Comparison of ENCODE assay signal across 14 mouse cellular contexts in genomic region chr5:53162436-53162835, GRCm38 (mm10). TPM values are rescaled to one million over a fixed set of nuclear protein-coding genes. Genes with fewer than 3 reads are reported as not detected.
DNase-seq lines count a peak whose midpoint lies in the region; ATAC-seq and TF ChIP-seq lines count a peak whose summit lies in the region.
"Had no signal": no experiment of that assay in that cellular context is flagged by ENCODE, and none has a peak within 500 bp of the region (broad histone marks: within the 10 kb centered on the region; RNA-seq: fewer than 3 reads in every experiment).

No protein-coding gene starts in this region.

- no peaks in the 10 kb centered on the region for H3K4me1 ChIP-seq in forebrain, postnatal 0 days (ENCODE audit: insufficient read depth)
- no peaks in the 10 kb centered on the region for H3K4me1 ChIP-seq in limb, embryonic 10.5 days
- H3K4me1 ChIP-seq: embryonic facial prominence, embryonic 10.5 days; heart, embryonic 15.5 days; hindbrain, embryonic 12.5 days had no signal

- WGBS in forebrain, postnatal 0 days = 69% methylated on average over 8 of the region's 8 CpGs
- whole genome bisulfite sequencing in limb, embryonic 10.5 days = 90% methylated on average over 8 of the region's 8 CpGs

- TF ChIP-seq CTCF in forebrain, postnatal 0 days (IDR thresholded peaks at IDR 0.05; ENCODE audit: low read depth) = no peak

- peak; percentile 67 to 79 for DNase-seq in layer of hippocampus, adult 18-20 months (ENCODE audit: low spot score in 2 of 2)
- no peak for DNase-seq in layer of hippocampus, postnatal 25 days (ENCODE audit: extremely low spot score in 1 of 2, low spot score in 1 of 2)
- peak; percentile 70 for DNase-seq in cerebellum, adult 9-10 months
- no peak for DNase-seq in forebrain, postnatal 0 days
- DNase-seq in left cerebral cortex, postnatal 4 days = peak; percentile 53
- DNase-seq in embryo, embryonic 9.5 days (ENCODE audit: extremely low spot score) = no peak
- DNase-seq in limb, embryonic 10.5 days (ENCODE audit: low spot score) = no peak
- DNase-seq in adrenal gland, adult 2 months = no peak
- DNase-seq: kidney, postnatal 4 days had no signal

- intact Hi-C loops in left cerebral cortex, postnatal 4 days (cut with DNase I) = no loop called here

- H3K9ac ChIP-seq in forebrain, postnatal 0 days = no peak overlapping the region
- H3K9ac ChIP-seq: heart, embryonic 15.5 days; hindbrain, embryonic 12.5 days had no signal

- no peak overlapping the region for H3K27ac ChIP-seq in forebrain, postnatal 0 days (ENCODE audit: low read depth, low read length)
- H3K27ac ChIP-seq in limb, embryonic 10.5 days = no peak overlapping the region
- H3K27ac ChIP-seq: embryonic facial prominence, embryonic 10.5 days; heart, embryonic 15.5 days; hindbrain, embryonic 12.5 days had no signal

- no peaks in the 10 kb centered on the region for H3K27me3 ChIP-seq in forebrain, postnatal 0 days (ENCODE audit: insufficient read depth, low read length)
- no peaks in the 10 kb centered on the region for H3K27me3 ChIP-seq in limb, embryonic 10.5 days (ENCODE audit: low read depth, poor library complexity, severe bottlenecking)
- H3K27me3 ChIP-seq: heart, embryonic 15.5 days; hindbrain, embryonic 12.5 days had no signal

- H3K4me3 ChIP-seq in forebrain, postnatal 0 days (ENCODE audit: low read depth, low read length) = no peak overlapping the region
- H3K4me3 ChIP-seq in limb, embryonic 10.5 days = no peak overlapping the region
- H3K4me3 ChIP-seq: embryonic facial prominence, embryonic 10.5 days; heart, embryonic 15.5 days; hindbrain, embryonic 12.5 days had no signal

- ATAC-seq in forebrain, postnatal 0 days = peak; percentile 37; the same call in 1 of the 2 replicates
- ATAC-seq: intestine, postnatal 0 days had no signal

- H3K9me3 ChIP-seq in forebrain, postnatal 0 days (ENCODE audit: low read length) = no peaks in the 10 kb centered on the region
- no peaks in the 10 kb centered on the region for H3K9me3 ChIP-seq in limb, embryonic 10.5 days (replicated peaks)
- H3K9me3 ChIP-seq: embryonic facial prominence, embryonic 10.5 days; heart, embryonic 15.5 days; hindbrain, embryonic 12.5 days had no signal

- peaks cover 4% of the 10 kb centered on the region; the same call in 1 of the 2 replicates for H3K36me3 ChIP-seq in forebrain, postnatal 0 days (ENCODE audit: insufficient read depth)
- H3K36me3 ChIP-seq in limb, embryonic 10.5 days = no peaks in the 10 kb centered on the region
- H3K36me3 ChIP-seq: embryonic facial prominence, embryonic 10.5 days; heart, embryonic 15.5 days; hindbrain, embryonic 12.5 days had no signal

- H3K4me2 ChIP-seq in forebrain, postnatal 0 days (ENCODE audit: low read depth) = no peak overlapping the region
- H3K4me2 ChIP-seq: heart, embryonic 15.5 days; hindbrain, embryonic 12.5 days had no signal

RNA-seq across cellular contexts. Expression of gene Sel1l3, which starts 51.3 kb away (rescaled TPM):
- total RNA-seq in layer of hippocampus, adult 18-20 months (2021) = 10 to 100 TPM; 36.1 to 41.7 TPM
- total RNA-seq in layer of hippocampus, postnatal 25 days (2021) = 10 to 100 TPM; 38.9 to 42.1 TPM
- total RNA-seq in forebrain, postnatal 0 days (2014; rRNA removed) = 28.7 and 28.8 TPM in 2 replicates
- 5.7 and 6.2 TPM in 2 replicates for polyA plus RNA-seq in forebrain, postnatal 0 days (2015; fragmentation: Nextera tagmentation; extraction: Ambion mirVana)
- 10 to 100 TPM; 51.9 to 60.8 TPM for total RNA-seq in left cerebral cortex, postnatal 4 days (2021)
- polyA plus RNA-seq in limb, embryonic 10.5 days (2016; fragmentation: Nextera tagmentation; extraction: Ambion mirVana) = 0.68 and 1.2 TPM in 2 replicates
- 1 to 10 TPM in 1 of 2 experiments, under 1 TPM in 1; 0.95 to 2.0 TPM for total RNA-seq in adrenal gland, adult 2 months (2021)
- polyA plus RNA-seq in adrenal gland, adult 2 months (2012; rRNA removed) = 0.89 and 0.97 TPM in 2 replicates
- total RNA-seq: MEL had no signal

Comparison
In these comparisons a context has a peak if more than half of its experiments do, and no peak if none do; other contexts are left out.
1. DNase-seq: peak in layer of hippocampus, adult 18-20 months (2 of 2), cerebellum, adult 9-10 months (single experiment) and left cerebral cortex, postnatal 4 days (single experiment); none in layer of hippocampus, postnatal 25 days (0 of 2), forebrain, postnatal 0 days (single experiment), embryo, embryonic 9.5 days (single experiment), limb, embryonic 10.5 days (single experiment) and adrenal gland, adult 2 months (single experiment).
2. RNA of gene Sel1l3, which starts 51.3 kb away (total RNA-seq): 51.9 to 60.8 TPM in left cerebral cortex, postnatal 4 days, 38.9 to 42.1 TPM in layer of hippocampus, postnatal 25 days, 36.1 to 41.7 TPM in layer of hippocampus, adult 18-20 months and 28.7 to 28.8 TPM in forebrain, postnatal 0 days; 0.95 to 2.0 TPM in adrenal gland, adult 2 months; every median in the first group is over 10 times any median in the second.